Mouse (Mus musculus) retina, postnatal 7 days (tissue): Measurements from ENCODE around the gene Gm8279.
"Not testable (repeated sequence)": the region's sequence is repeated elsewhere in the genome, so short reads cannot be mapped to it uniquely, and the experiment has no call there.

Source experiments
- DNase-seq: peaks from one replicate; pipeline ENCODE4 v3.0.0-alpha.2; 2012; ENCODE audit warnings: low read depth, low spot score

The Gm8279 gene

GRCm38 (mm10) chr14:5131219-5131618 is at the start of gene Gm8279:
Gene Gm8279, plus strand, starts transcription at chr14:5131519.
- not testable (repeated sequence) for DNase-seq

GRCm38 (mm10) chr14:5164235-5164634 is 32.9 kb downstream of the Gm8279 start, which contains the start of gene Gm3317:
Gene Gm3317, plus strand, starts transcription at chr14:5164535.
- DNase-seq = not testable (repeated sequence)

GRCm38 (mm10) chr14:5185493-5185892 is 54.2 kb downstream of the Gm8279 start, which contains the start of gene Gm8271:
Gene Gm8271, plus strand, starts transcription at chr14:5185793.
- not testable (repeated sequence) for DNase-seq
